ENCODE assay signal across 8 mouse cellular contexts in the genomic region with DNA sequence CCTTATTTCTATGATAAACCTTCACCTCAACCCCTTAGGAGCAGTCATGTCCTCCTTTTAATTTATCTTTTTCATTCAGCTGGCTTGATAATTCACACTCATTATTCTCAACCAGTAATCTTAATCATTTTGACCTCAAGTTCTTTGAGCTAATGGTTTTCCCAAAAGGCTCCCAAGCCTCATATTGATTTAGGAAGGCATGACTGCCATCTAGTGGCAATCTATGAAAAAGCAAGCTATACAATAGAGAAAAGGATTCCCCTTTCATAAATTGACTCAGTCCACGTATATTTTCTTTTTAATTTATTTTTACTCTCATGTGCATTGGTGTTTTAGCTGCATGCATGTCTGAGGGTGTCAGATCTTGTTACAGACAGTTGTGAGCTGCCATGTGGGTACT. TPM values are rescaled to one million over a fixed set of nuclear protein-coding genes. Genes with fewer than 3 reads are reported as not detected.
DNase-seq lines count a peak whose midpoint lies in the region; ATAC-seq and TF ChIP-seq lines count a peak whose summit lies in the region.

No protein-coding gene starts in this region.

- no peak overlapping the region for H3K9ac ChIP-seq in heart, embryonic 12.5 days
- no peak overlapping the region for H3K9ac ChIP-seq in stomach, postnatal 0 days (ENCODE audit: low read length)
- no peak overlapping the region for H3K9ac ChIP-seq in forebrain, embryonic 16.5 days (replicated peaks; ENCODE audit: low read depth, low read length)

- H3K9me3 ChIP-seq in heart, embryonic 12.5 days (replicated peaks): no peaks in the 10 kb centered on the region
- H3K9me3 ChIP-seq in stomach, postnatal 0 days (ENCODE audit: control insufficient read depth, low read length): no peaks in the 10 kb centered on the region
- no peaks in the 10 kb centered on the region for H3K9me3 ChIP-seq in forebrain, embryonic 16.5 days (ENCODE audit: control insufficient read depth, low read length)

- TF ChIP-seq EP300 in stomach, postnatal 0 days (optimal IDR thresholded peaks at IDR 0.05): no peak

- no peak for ATAC-seq in heart, embryonic 12.5 days (ENCODE audit: insufficient number of reproducible peaks, low FRiP score)
- no peak for ATAC-seq in stomach, postnatal 0 days (ENCODE audit: low FRiP score, low TSS enrichment)
- no peak for ATAC-seq in forebrain, embryonic 16.5 days

- peaks cover 8% of the 10 kb centered on the region; the same call in 1 of the 2 replicates for H3K27me3 ChIP-seq in heart, embryonic 12.5 days (replicated peaks)
- H3K27me3 ChIP-seq in stomach, postnatal 0 days (ENCODE audit: control insufficient read depth, insufficient read depth, low read length): no peaks in the 10 kb centered on the region
- H3K27me3 ChIP-seq in forebrain, embryonic 16.5 days (replicated peaks; ENCODE audit: control insufficient read depth, insufficient read depth, low read length): peaks cover 6% of the 10 kb centered on the region; the same call in 1 of the 2 replicates

- peak; percentile 45 for DNase-seq in heart, adult 8-10 months (ENCODE audit: low spot score)
- DNase-seq in thymus, postnatal 0 days (ENCODE audit: low spot score): peak; percentile 50
- no peak for DNase-seq in thymus, adult 18-20 months
- DNase-seq in embryo, embryonic 11 days: peak; percentile 78
- DNase-seq in stomach, postnatal 0 days (ENCODE audit: low spot score): no peak
- no peak for DNase-seq in gastrocnemius, postnatal 10 days

- no peak overlapping the region for H3K27ac ChIP-seq in heart, embryonic 12.5 days (ENCODE audit: poor library complexity, severe bottlenecking)
- H3K27ac ChIP-seq in stomach, postnatal 0 days (replicated peaks): no peak overlapping the region
- no peak overlapping the region for H3K27ac ChIP-seq in forebrain, embryonic 16.5 days (ENCODE audit: low read length)

- no peak overlapping the region for H3K4me2 ChIP-seq in heart, embryonic 12.5 days
- no peak overlapping the region for H3K4me2 ChIP-seq in stomach, postnatal 0 days (replicated peaks; ENCODE audit: low read depth)
- no peak overlapping the region for H3K4me2 ChIP-seq in forebrain, embryonic 16.5 days (ENCODE audit: low read length)

- no peaks in the 10 kb centered on the region for H3K36me3 ChIP-seq in heart, embryonic 12.5 days
- H3K36me3 ChIP-seq in stomach, postnatal 0 days (ENCODE audit: control insufficient read depth, insufficient read depth, low read length): no peaks in the 10 kb centered on the region
- H3K36me3 ChIP-seq in forebrain, embryonic 16.5 days (ENCODE audit: control insufficient read depth, insufficient read depth): no peaks in the 10 kb centered on the region

- 42% methylated on average over 1 of the region's 1 CpGs for WGBS in heart, embryonic 12.5 days
- 9% methylated on average over 1 of the region's 1 CpGs for WGBS in stomach, postnatal 0 days
- 7% methylated on average over 1 of the region's 1 CpGs for WGBS in forebrain, embryonic 16.5 days

- H3K4me3 ChIP-seq in heart, embryonic 12.5 days: no peak overlapping the region
- H3K4me3 ChIP-seq in stomach, postnatal 0 days (ENCODE audit: low read depth, low read length): no peak overlapping the region
- H3K4me3 ChIP-seq in forebrain, embryonic 16.5 days (replicated peaks; ENCODE audit: low read length): no peak overlapping the region

- H3K4me1 ChIP-seq in heart, embryonic 12.5 days (replicated peaks): no peaks in the 10 kb centered on the region
- H3K4me1 ChIP-seq in stomach, postnatal 0 days (replicated peaks; ENCODE audit: control insufficient read depth, insufficient read depth): no peaks in the 10 kb centered on the region
- H3K4me1 ChIP-seq in forebrain, embryonic 16.5 days (replicated peaks; ENCODE audit: control insufficient read depth, insufficient read depth, low read length): 0 out of 2 replicates have a peak, but pooled peaks cover 4% of the 10 kb centered on the region

- TF ChIP-seq CTCF in stomach, postnatal 0 days (IDR thresholded peaks at IDR 0.05; ENCODE audit: low read depth): peak; percentile 87

RNA-seq across cellular contexts. Expression of a gene that starts 4.8 kb away (rescaled TPM):
- 1 to 10 TPM; 2.7 to 4.1 (median 3.2) TPM for total RNA-seq in heart, adult 8-10 months (2022)
- 16.8 and 17.9 TPM in 2 replicates for polyA plus RNA-seq in heart, embryonic 12.5 days (2016; fragmentation: Nextera tagmentation; extraction: Ambion mirVana)
- 33.3 and 41.5 TPM in 2 replicates for polyA plus RNA-seq in thymus, postnatal 0 days (2015; fragmentation: Nextera tagmentation; extraction: Ambion mirVana)
- 18.4 and 19.5 TPM in 2 replicates for polyA plus RNA-seq in stomach, postnatal 0 days (2015; fragmentation: Nextera tagmentation; extraction: Ambion mirVana)
- total RNA-seq in gastrocnemius, postnatal 10 days (2021): 1 to 10 TPM; 6.6 to 9.0 TPM
- 23.8 and 23.9 TPM in 2 replicates for polyA plus RNA-seq in forebrain, embryonic 16.5 days (2015; fragmentation: Nextera tagmentation; extraction: Ambion mirVana)

RNA-seq across cellular contexts. Expression of a gene that starts 30.1 kb away (rescaled TPM):
- total RNA-seq in heart, adult 8-10 months (2022): 100 to 1,000 TPM in 1 of 4 experiments, 10 to 100 TPM in 3; 82.0 to 104 (median 91.0) TPM
- polyA plus RNA-seq in heart, embryonic 12.5 days (2016; fragmentation: Nextera tagmentation; extraction: Ambion mirVana): 211 TPM in 2 replicates
- polyA plus RNA-seq in thymus, postnatal 0 days (2015; fragmentation: Nextera tagmentation; extraction: Ambion mirVana): 327 and 329 TPM in 2 replicates
- 158 and 175 TPM in 2 replicates for polyA plus RNA-seq in stomach, postnatal 0 days (2015; fragmentation: Nextera tagmentation; extraction: Ambion mirVana)
- 100 to 1,000 TPM; 114 to 122 TPM for total RNA-seq in gastrocnemius, postnatal 10 days (2021)
- polyA plus RNA-seq in forebrain, embryonic 16.5 days (2015; fragmentation: Nextera tagmentation; extraction: Ambion mirVana): 191 and 193 TPM in 2 replicates

Comparison
In these comparisons a context has a peak if more than half of its experiments do, and no peak if none do; other contexts are left out.
1. DNase-seq: peak in heart, adult 8-10 months (single experiment), thymus, postnatal 0 days (single experiment) and embryo, embryonic 11 days (single experiment); none in thymus, adult 18-20 months (0 of 2), stomach, postnatal 0 days (single experiment) and gastrocnemius, postnatal 10 days (single experiment).